Mouse (Mus musculus) bone marrow, adult 2 months (tissue): Measurements from ENCODE around the gene Dnah17. TPM values are rescaled to one million over a fixed set of nuclear protein-coding genes. Genes with fewer than 3 reads are reported as not detected.

Experiments
- H3K27ac ChIP-seq: fragments of 200-500 bp; 2 replicates; pipeline ENCODE4 v1.5.1; 2012; ENCODE audit warnings: low read depth, mild to moderate bottlenecking, control low read depth, inconsistent platforms, low read length; ENCODE audit not compliant: control insufficient read depth, poor library complexity, insufficient read depth
- H3K4me1 ChIP-seq: fragments of 200-500 bp; 2 replicates; pipeline ENCODE4 v1.6.1; 2011; ENCODE audit warnings: low read length; ENCODE audit not compliant: control insufficient read depth, insufficient read depth
- H3K4me3 ChIP-seq: fragments of 200-500 bp; replicated peaks from 2 replicates; pipeline ENCODE3; 2011; ENCODE audit warnings: mild to moderate bottlenecking, low read depth, low read length, control low read depth; ENCODE audit not compliant: control insufficient read depth
- CTCF ChIP-seq: fragments of 200-500 bp; IDR thresholded peaks from 2 replicates; pipeline ENCODE4 v1.5.1; 2011; ENCODE audit warnings: low read length, control low read depth; ENCODE audit not compliant: control insufficient read depth, insufficient read depth
- POLR2A ChIP-seq: fragments of 200-500 bp; IDR thresholded peaks from 2 replicates; pipeline ENCODE4 v1.6.1; 2011; ENCODE audit warnings: low read depth, mild to moderate bottlenecking, control low read depth, low read length, borderline replicate concordance; ENCODE audit not compliant: control insufficient read depth
- WGBS: fragments of 180-500 bp; shearing (Covaris S2); methylation state at CpG from one replicate; pipeline ENCODE4 v1.1.7; 2018; 5-methylcytosine and 5-hydroxymethylcytosine counted together
- polyA plus RNA-seq: library from polyadenylated mRNA; stranded (reverse); fragments of >200 nt; gene quantifications from 2 replicates; pipeline ENCODE4 v1.2.4, GENCODE M21; 2011; ENCODE audit warnings: low replicate concordance; ENCODE audit not compliant: missing spikeins, insufficient read depth, insufficient read length

Gene Dnah17
- polyA plus RNA-seq, 1 experiment, result 1.6 TPM

- Histone ChIP-seq H3K27ac (no peak overlapping the region), H3K4me1 (no peaks in the 10 kb centered on the region), H3K4me3 (no peak overlapping the region)
- TF ChIP-seq CTCF (no peak), POLR2A (no peak)
- 30% methylated on average over 4 of the region's 4 CpGs for WGBS
Observed at GRCm38 (mm10) chr11:118085176-118085575, 45.3 kb downstream of the Dnah17 start.

- WGBS, result 82% methylated on average over 3 of the region's 3 CpGs
- Histone ChIP-seq H3K4me3 (no peak overlapping the region), H3K4me1 (no peaks in the 10 kb centered on the region), H3K27ac (no peak overlapping the region)
- TF ChIP-seq CTCF, result no peak
- TF ChIP-seq POLR2A, result no peak
Observed at GRCm38 (mm10) chr11:118084266-118084665, 46.2 kb downstream of the Dnah17 start.

- no peaks in the 10 kb centered on the region for H3K4me1 ChIP-seq
- TF ChIP-seq POLR2A (no peak), CTCF (peak; percentile 75)
- WGBS, result 10% methylated on average over 6 of the region's 6 CpGs
- H3K27ac ChIP-seq, result no peak overlapping the region
- no peak overlapping the region for H3K4me3 ChIP-seq
Observed at GRCm38 (mm10) chr11:118083811-118084210, 46.6 kb downstream of the Dnah17 start.

GRCm38 (mm10) chr11:118082294-118082693, 48.1 kb downstream of the Dnah17 start:
- WGBS, result 82% methylated on average over 14 of the region's 14 CpGs
- TF ChIP-seq POLR2A (no peak), CTCF (no peak)

GRCm38 (mm10) chr11:118079750-118080149, 50.7 kb downstream of the Dnah17 start:
- Histone ChIP-seq H3K27ac (no peak overlapping the region), H3K4me3 (no peak overlapping the region), H3K4me1 (peaks cover 6% of the 10 kb centered on the region)
- WGBS, result 86% methylated on average over 14 of the region's 14 CpGs
- no peak for TF ChIP-seq POLR2A
- TF ChIP-seq CTCF, result no peak

More at GRCm38 (mm10) chr11:118082294-118082693, 48.1 kb downstream of the Dnah17 start:
- no peak overlapping the region for H3K4me3 ChIP-seq
- H3K27ac ChIP-seq, result no peak overlapping the region
- no peaks in the 10 kb centered on the region for H3K4me1 ChIP-seq

- Histone ChIP-seq H3K4me1 (peaks cover 9% of the 10 kb centered on the region), H3K4me3 (no peak overlapping the region), H3K27ac (no peak overlapping the region)
- TF ChIP-seq CTCF (no peak), POLR2A (no peak)
- 54% methylated on average over 6 of the region's 6 CpGs for WGBS
Observed at GRCm38 (mm10) chr11:118076929-118077328, 53.5 kb downstream of the Dnah17 start.

GRCm38 (mm10) chr11:118075035-118075522, 55.4 kb downstream of the Dnah17 start:
- Histone ChIP-seq H3K27ac (no peak overlapping the region), H3K4me3 (no peak overlapping the region), H3K4me1 (peaks cover 13% of the 10 kb centered on the region)
- 14% methylated on average over 17 of the region's 17 CpGs for WGBS
- TF ChIP-seq POLR2A (no peak), CTCF (no peak)

GRCm38 (mm10) chr11:118071227-118071912, 59.1 kb downstream of the Dnah17 start:
- Histone ChIP-seq H3K4me1 (peaks cover 11% of the 10 kb centered on the region; the same call in 1 of the 2 replicates), H3K4me3 (no peak overlapping the region), H3K27ac (no peak overlapping the region)
- WGBS, result 36% methylated on average over 11 of the region's 11 CpGs
- TF ChIP-seq CTCF (no peak), POLR2A (no peak)
